Mouse (Mus musculus): Measurements from ENCODE around the gene Nhsl1.

The Nhsl1 gene

GRCm38 (mm10) chr10:18318916-18319481, at the start of gene Nhsl1:
Gene Nhsl1 (plus strand): TSS chr10:18318985.
- peak; percentile 81 to 85 for DNase-seq

DNA sequence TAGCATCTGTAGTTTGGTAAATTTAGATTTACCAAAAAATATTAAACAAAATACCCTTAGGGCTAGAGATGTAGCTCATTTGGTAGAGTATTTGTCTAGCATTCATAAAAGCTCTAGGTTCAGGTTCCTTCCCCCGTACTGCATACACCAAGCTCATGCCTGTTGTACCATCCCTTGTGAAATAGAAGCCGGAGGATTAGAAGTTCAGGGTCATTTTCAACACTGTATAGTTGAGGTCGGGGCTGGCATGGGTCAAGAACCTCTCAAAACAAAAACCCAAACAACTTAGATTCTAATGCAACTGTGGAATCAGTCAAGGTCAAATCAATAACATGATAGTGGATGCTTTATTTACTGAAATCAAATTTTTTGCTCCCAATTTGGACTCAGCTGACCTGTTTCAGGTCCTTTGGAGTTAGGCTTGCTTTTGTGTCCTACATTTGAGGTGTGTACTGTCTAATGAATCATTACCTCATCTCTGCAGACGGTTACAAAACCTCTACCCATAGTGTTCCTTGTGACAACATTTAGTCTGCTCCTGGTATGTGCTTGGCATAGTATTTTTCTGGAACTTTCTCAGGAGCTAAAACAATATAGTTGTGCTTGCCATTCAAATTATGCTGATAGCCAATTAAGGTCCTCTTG, 42.6 kb upstream of the Nhsl1 start:
- no peak for DNase-seq

DNA sequence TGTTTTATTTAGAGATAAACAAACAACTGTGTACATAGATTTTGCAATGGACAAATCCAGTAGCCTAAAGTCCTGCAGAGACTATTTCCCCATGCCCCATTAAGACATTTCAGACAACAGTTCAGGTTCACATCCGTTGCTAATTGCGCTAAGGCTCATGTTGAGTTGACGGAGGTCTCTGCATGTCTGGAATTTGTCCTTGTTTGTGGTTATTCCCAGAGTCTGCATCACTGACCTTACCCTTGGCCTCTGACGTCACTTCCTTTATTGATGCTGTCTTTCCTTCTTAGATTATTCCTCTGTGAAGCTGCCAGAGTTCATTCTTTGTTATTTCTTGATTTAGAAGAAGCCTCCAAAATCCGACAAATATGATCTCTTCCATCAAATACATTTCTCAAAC, 34.8 kb upstream of the Nhsl1 start:
- peak; percentile 38 to 51 for DNase-seq

GRCm38 (mm10) chr10:18289512-18289911, 29.3 kb upstream of the Nhsl1 start:
- DNase-seq = peak; percentile 35 to 72

- DNase-seq = no peak
Measured at GRCm38 (mm10) chr10:18305106-18305505, 13.7 kb upstream of the Nhsl1 start.

DNA sequence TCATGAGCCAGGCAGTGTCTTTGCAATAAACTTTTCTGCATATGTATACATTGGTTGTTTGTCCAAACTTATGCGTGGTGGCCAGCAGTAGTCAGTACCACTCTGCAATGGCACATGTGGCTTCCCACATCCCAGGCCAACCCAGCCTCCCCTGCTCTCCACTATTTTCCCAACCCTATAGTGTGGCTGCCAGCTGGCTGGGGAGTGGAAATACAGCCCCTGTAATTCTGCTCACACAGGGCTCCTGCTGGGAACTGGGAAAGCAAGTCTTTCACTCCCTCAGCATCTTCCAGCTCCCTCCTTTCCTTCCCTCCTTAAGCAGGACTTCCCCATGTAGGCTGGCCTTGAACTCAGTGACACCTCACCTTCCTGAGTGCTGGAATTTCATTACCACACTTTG, 3.7 kb upstream of the Nhsl1 start:
- DNase-seq = no peak

DNA sequence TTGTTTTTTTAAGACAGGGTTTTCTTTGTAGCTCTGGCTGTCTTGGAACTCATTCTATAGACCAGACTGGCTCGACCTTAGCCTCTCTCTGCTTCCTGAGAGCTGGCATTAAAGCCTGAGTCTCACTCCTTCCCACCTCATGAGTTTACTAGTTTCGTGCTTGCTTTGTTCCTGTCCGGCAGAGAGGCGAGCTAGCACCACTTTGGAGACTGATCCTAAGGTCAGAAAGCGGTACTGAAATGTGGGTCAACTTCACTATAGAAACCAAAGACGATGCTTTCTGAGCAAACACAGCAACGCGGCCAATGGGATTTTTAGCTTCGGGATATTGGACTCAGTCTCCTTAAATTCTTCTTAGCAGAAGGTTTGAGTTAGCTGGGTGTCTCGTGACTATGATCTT, 1.3 kb upstream of the Nhsl1 start:
- DNase-seq = no peak

GRCm38 (mm10) chr10:18317961-18318915, 547 bp upstream of the Nhsl1 start:
- peak; percentile 78 to 89 for DNase-seq

DNA sequence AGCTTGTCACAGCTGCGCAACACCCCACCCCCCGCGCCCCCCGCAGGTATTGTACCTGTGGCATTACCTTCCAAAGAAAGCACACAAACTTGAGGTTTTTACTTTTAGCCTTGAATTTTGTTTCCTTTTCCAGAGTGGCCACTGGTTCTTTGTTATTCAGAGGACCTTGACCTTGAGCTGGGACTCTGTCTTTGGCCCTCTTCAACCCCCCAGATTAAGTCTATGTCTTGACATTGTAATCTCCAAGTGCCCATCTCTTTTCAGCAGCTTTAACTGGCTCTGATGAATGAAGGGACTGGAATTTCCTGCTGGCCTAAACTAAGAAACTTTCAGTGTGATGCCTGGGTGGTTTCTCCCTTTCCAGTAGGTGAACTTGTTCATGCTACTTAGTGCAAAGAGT, 906 bp downstream of the Nhsl1 start:
- no peak for DNase-seq

DNA sequence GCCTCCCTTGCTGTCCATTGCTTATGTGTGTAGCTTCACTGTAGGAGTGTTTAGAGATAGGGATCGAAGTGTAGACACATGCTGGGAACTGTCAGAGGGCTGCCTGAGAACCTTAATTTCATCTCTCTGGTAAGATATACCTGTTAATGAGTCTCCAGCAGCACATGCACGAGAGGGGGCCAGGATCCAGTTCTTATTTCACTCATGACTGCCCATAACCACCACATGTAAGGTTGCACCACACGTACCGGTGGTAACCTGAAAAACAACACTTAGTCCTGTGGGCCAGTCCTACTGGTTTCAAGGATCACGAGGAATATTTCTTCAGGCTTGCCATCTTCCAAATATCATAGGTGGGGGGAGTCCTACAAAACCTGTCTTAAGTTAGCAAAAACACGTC, 3.1 kb downstream of the Nhsl1 start:
- no peak for DNase-seq

DNA sequence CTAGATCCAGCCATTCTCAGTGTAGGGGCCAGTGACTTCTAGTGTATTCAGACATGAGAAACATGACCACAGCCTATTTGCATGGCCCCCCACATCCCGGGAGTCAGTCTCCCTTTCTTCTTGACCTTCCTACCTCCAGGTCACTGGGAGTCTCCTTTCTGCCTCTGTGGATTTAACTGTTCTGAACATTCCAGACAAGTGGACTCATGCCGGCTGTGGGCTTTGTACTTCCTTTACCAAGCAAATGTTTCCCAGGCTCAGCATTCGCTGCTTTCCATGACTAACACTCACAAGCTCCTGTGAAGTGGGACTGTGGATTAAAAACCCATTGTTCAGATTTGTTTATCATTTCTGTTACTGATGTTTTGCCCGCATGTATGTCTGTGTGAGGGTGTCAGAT, 4.9 kb downstream of the Nhsl1 start:
- DNase-seq = no peak

DNA sequence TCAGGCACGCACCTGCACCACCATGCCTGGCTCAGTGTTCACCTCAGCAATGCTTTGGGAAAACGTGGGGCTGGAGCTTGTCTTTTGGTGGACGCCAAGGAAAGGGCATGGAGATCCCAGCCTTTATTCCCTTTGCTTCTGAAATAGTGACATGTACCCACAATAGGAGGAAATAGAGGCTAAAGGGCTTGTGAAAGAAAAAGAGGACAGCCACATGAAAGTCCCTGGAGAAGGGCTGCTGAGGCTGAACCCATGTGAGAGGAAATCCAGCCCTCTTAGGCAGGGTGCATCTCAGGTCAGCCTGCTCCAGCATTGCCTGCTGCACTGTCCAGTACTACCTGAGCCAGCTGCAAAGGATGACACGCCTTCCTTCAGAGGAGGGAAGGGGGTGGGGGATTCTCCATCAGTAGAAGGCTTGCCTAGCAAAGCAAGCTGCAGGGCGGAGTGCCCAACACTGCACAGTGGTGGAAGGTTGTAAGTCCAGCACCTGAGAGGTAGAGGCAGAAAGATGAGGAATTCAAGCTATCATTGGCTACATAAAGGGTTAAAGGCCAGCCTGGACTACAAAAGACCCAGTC, 9.6 kb downstream of the Nhsl1 start:
- peak in 1 of 2 experiments; percentile 41 for DNase-seq

DNA sequence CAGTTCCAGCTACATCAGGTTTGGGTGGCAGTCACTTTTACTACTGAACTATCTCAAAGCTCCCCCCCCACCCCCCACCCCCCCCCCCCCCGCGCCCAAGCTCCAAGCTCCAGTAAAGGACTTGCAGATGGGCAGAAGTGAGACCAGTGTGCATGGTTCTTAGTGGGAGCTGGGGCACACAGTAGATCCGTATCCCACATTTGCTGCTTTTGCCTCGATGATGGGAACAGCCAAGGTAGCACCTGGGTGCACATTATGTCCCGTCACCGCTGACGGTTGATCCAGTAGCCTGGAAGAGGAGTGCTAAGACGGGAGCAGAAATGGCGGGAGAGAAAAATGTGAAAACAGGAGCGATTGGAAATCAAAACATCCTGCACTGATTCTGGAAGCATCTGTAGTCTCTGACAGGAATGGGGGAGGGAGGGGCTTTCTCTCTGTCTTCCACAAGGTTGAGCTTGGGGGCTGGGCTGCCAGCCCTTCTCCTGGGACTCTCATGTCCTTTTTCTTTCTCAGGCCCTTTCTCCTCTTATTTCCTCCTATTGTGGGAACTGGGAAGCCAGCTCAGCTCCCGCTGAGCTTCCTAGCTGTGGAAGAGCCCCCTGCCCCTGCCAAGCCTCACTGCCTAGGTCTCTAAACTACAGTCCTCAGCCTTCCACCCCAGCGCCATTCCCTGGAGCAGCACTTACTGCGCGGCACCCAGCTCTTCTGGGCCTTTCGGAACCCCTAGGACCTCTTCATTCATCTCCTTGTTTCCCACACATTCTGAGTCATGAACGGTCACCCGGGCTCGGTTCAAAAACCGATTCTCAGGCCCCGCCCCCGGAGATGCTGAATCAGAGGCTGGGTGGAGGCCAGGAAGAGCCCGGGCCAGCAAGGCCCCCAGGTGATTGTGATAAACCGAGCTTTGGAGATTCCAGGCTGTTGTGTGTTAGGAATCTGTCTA, 10.6 kb downstream of the Nhsl1 start:
- DNase-seq = peak; percentile 58 to 66

GRCm38 (mm10) chr10:18330445-18330844, 11.7 kb downstream of the Nhsl1 start:
- DNase-seq = no peak

DNA sequence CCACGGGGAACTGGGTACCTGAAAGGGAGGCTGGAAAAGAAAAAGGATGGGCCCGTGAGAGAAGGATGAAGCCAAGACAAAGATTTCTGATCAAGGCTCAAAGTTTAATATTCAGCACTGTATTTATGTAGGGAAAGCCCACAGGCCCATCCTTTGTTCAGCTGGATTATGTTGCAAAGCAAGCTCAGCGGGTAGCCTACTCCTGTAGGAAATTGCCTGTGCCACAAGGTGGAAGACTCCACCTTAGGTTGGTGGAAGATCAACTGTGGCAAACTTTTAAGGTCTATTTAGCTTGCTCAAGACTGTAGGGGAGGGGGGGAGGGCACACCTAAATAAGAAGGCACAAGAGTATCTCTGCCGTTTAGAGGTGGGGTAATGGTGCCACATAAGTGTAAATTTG, 14.8 kb downstream of the Nhsl1 start:
- DNase-seq = no peak

GRCm38 (mm10) chr10:18334176-18334575, 15.4 kb downstream of the Nhsl1 start:
- DNase-seq = no peak

DNA sequence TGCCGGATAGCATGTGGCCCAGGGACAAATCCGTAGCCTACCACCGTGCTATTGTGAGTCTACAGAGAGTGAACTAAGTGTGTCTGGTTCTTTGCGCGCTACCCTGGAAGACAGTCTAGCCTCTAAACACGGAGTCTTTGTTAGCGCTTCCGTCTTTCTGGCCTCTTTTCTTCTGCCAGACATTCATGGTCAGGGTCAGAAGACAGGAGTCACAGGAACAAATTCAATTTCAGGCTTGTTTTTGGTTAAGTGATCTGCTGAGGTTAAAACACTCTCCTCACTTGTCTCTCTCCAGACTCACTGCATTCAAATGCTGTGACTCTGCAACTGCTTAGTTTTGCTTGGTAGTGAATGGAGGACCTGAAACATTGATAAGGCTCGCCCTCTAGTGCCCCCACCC, 15.9 kb downstream of the Nhsl1 start:
- no peak for DNase-seq

- DNase-seq = no peak
Measured at GRCm38 (mm10) chr10:18337725-18338124, 18.9 kb downstream of the Nhsl1 start.

DNA sequence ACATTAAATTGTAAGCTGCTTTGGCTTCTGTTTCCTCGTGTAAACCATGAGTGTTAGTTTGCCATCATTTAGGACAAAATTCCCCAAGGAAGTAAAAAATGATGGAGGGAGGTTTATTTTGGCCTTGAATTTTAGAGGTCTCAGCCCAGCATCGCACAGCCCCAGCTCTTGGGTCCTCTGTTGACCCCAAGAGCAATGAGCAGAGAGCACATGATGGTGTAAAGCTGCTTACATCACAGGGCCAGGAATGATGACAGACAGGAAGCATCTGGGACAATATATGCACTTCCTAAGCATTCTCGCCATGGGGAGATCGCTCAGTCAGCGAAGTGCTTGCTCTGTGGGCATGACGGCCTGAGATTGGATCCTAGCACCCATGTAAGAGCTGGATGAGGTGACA, 20.6 kb downstream of the Nhsl1 start:
- no peak for DNase-seq

DNA sequence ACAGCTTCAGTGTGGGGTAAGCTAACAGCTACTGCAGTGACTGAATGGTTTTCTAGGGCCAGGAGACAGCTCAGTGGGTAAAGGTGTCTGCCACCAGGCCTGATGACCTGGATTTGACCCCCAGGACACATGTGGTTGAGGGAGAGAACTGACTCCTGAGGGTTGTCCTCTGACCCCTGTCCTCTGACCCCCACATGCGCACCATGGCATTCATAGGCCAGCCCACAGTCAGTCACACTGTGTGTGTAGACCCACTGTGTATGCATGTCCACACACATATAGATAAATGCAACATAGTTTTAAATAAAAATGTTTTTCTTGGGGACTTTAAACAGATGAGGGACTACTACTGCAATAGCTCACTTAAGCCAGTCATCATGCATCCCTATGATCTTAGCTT, 22.1 kb downstream of the Nhsl1 start:
- no peak for DNase-seq

DNA sequence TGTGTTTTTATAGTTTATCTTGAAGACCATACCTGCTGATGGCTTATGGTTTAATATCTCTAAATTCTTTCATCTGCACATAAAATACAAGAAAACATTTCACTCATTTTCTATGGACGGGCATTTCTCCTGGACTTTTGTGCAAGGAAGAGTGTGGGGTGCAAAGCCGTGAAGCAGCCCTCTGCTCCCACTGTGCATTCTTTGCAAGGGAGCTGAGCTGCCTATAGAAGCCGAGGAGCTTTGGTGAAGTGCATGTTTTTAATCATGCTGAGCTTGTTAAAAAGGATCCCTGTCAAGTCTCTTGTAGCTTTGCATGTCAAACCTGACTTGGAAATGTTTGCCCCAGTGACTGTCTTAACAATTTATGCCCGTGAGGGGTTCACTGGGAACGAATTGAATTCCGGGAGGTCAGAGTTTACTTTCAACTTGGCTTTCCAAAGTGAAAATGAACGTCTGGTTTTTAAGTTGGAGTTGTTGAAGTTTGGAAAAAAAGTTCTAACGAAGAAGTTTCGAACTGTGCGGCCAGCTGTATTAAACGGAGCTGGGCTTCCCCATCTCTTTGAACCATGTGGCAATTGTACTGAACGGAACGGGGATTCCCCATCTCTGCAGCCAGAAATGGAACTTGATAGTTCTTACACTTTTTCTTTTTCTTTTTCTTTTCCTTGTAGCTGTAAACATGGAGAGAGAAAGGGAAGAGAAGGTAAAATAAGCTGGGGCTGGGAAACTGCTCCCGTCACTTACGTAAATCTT, 22.8 kb downstream of the Nhsl1 start:
- DNase-seq = no peak

GRCm38 (mm10) chr10:18347231-18347630, 28.4 kb downstream of the Nhsl1 start:
- DNase-seq = no peak
